Mouse (Mus musculus) lung, embryonic 15.5 days (tissue): ENCODE results near the gene Banf1. TPM values are rescaled to one million over a fixed set of nuclear protein-coding genes. Genes with fewer than 3 reads are reported as not detected.
"Not testable (repeated sequence)": the region's sequence is repeated elsewhere in the genome, so short reads cannot be mapped to it uniquely, and the experiment has no call there.

Source experiments
- ATAC-seq: fragments of 200-750 bp; cut with Nextera tagmentation; 2 replicates; pipeline ENCODE4 v1.8.0; 2017; ENCODE audit warnings: moderate number of reproducible peaks, borderline replicate concordance; ENCODE audit not compliant: low FRiP score, low TSS enrichment; ENCODE audit errors: extremely low read depth
- H3K27ac ChIP-seq: fragments of 300-500 bp; sonication (generic); 2 replicates; pipeline ENCODE4 v1.5.1; 2015; ENCODE audit warnings: moderate library complexity, mild to moderate bottlenecking, inconsistent platforms
- H3K27me3 ChIP-seq: fragments of 300-500 bp; sonication (generic); 2 replicates; pipeline ENCODE4 v1.6.1; 2015; ENCODE audit warnings: inconsistent platforms
- H3K36me3 ChIP-seq: fragments of 300-500 bp; sonication (generic); 2 replicates; pipeline ENCODE4 v1.6.1; 2015; ENCODE audit warnings: inconsistent platforms
- H3K4me1 ChIP-seq: fragments of 300-500 bp; sonication (generic); 2 replicates; pipeline ENCODE4 v1.6.1; 2015; ENCODE audit warnings: inconsistent platforms
- H3K4me2 ChIP-seq: fragments of 300-500 bp; sonication (generic); 2 replicates; pipeline ENCODE4 v1.6.1; 2015; ENCODE audit warnings: inconsistent platforms, mild to moderate bottlenecking, moderate library complexity
- H3K4me3 ChIP-seq: fragments of 300-500 bp; sonication (generic); 2 replicates; pipeline ENCODE4 v1.5.1; 2015; ENCODE audit warnings: mild to moderate bottlenecking, inconsistent platforms
- H3K9ac ChIP-seq: fragments of 300-500 bp; sonication (generic); 2 replicates; pipeline ENCODE4 v1.6.1; 2015; ENCODE audit warnings: inconsistent platforms
- H3K9me3 ChIP-seq: fragments of 300-500 bp; sonication (generic); 2 replicates; pipeline ENCODE4 v1.6.1; 2016; ENCODE audit warnings: inconsistent platforms
- WGBS: fragments of 180-500 bp; shearing (Covaris S2); methylation state at CpG from one replicate; pipeline ENCODE4 v1.1.7; 2015; 5-methylcytosine and 5-hydroxymethylcytosine counted together
- polyA plus RNA-seq: library from polyadenylated mRNA; unstranded; fragments of >200 nt; fragmentation: Nextera tagmentation; extraction: Ambion mirVana; gene quantifications from 2 replicates; pipeline ENCODE4 v1.2.1, GENCODE M21; 2015

Gene Banf1
- 466 and 504 TPM in 2 replicates for polyA plus RNA-seq

DNA sequence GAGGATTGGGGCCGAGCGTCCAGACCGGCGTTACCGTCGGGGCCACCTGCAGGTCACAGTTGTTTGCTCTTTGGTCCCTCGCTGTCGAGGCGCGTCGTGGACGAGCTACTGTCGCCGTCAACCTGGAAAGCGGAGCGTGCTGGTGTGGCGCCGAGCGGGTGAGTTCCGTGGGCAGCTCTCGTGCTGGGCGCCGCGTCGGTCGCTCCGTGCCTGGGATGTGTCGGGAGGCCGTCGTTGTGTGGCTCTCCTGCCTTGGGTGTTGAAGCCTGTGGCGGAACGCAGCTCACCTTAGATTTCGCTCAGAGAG, at the start of gene Banf1:
Gene Banf1 (minus strand): TSS at position 116 of the 307 bp plus-strand sequence.
- peak within 1 kb of the TSS; percentile 94 for H3K4me2 ChIP-seq
- ATAC-seq, result no peak
- H3K9ac ChIP-seq, result peak within 1 kb of the TSS; percentile 70
- no peaks in the 10 kb centered on the region for H3K27me3 ChIP-seq
- under 1% methylated on average over 33 of the region's 33 CpGs for WGBS
- peaks cover 19% of the 10 kb centered on the region for H3K4me1 ChIP-seq
- peak within 1 kb of the TSS; percentile 97 for H3K4me3 ChIP-seq
- H3K27ac ChIP-seq, result peak within 1 kb of the TSS; percentile 94
- peaks cover 48% of the 10 kb centered on the region for H3K36me3 ChIP-seq
- H3K9me3 ChIP-seq, result no peaks in the 10 kb centered on the region

DNA sequence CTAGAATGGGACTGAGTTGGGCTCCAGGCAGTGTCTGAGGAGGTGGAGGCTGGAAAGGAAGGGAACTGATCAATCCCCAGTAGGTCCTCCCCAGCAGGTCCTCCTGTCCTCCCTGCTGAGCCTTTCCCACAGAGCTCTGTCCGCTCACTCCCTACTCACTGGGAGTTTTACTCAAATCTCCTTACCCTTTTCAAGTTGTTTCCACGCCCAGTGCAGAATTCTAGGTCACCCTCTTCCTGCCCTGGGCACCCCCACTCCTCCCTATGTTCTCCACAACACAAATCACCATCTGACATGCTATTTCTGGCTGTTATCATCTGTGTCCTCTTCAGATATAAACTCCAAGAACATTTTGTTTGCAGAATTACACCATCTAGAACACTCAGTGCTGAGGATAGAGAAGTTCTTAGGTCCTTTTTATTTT, 47.6 kb upstream of the Banf1 start:
- ATAC-seq, result no peak
- no peak overlapping the region for H3K9ac ChIP-seq
- no peaks in the 10 kb centered on the region; the same call in 1 of the 2 replicates for H3K4me1 ChIP-seq
- no peaks in the 10 kb centered on the region for H3K9me3 ChIP-seq
- no peaks in the 10 kb centered on the region for H3K27me3 ChIP-seq
- H3K4me3 ChIP-seq, result no peak overlapping the region
- H3K36me3 ChIP-seq, result 0 out of 2 replicates have a peak, but pooled peaks cover 2% of the 10 kb centered on the region
- H3K27ac ChIP-seq, result no peak overlapping the region
- WGBS, result 51% methylated on average over 2 of the region's 2 CpGs
- H3K4me2 ChIP-seq, result no peak overlapping the region

DNA sequence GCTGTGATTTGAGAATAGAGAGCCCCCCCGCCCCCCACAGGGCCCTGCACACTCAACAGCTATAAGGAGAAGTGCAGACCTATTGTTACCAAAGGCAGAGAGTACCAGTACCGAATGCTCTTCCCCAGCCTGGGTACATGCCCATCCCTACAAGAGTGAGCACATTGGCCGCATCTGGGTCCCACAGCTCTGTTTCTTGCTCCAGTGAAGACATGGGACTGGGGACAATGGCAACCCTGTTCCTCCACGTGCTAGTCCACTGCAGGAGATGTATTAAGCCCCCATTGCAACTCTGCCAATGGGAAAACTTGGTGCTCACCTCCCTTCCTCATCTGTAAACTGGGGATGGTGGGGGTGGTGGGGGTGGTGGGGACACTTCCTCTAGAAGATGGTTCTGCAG, 46.9 kb upstream of the Banf1 start:
- no peak for ATAC-seq
- Histone ChIP-seq H3K4me3 (no peak overlapping the region), H3K9me3 (no peaks in the 10 kb centered on the region), H3K27ac (no peak overlapping the region), H3K36me3 (no peaks in the 10 kb centered on the region), H3K9ac (no peak overlapping the region), H3K4me2 (no peak overlapping the region), H3K27me3 (no peaks in the 10 kb centered on the region), H3K4me1 (peaks cover 3% of the 10 kb centered on the region; the same call in 1 of the 2 replicates)
- 73% methylated on average over 4 of the region's 4 CpGs for WGBS

DNA sequence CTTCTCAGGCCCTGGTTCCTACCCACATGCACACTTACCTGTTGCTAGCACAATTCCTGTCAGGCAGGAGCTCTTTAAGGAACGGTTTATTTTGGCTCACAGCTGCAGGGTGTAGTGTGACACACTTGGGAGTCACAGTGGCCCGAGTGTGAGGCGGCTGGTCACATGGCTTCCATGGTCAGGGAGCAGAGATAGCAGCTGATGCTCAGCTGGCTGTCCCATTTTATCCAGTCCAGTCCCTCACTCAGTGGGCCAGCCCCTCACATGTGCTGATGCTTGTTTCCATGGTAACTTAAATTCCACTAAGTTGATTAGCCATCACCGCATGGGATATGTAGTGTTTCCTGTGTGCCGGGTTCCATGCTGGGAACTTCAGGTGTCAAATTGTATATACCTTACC, 45.0 kb upstream of the Banf1 start:
- Histone ChIP-seq H3K4me2 (no peak overlapping the region), H3K27me3 (no peaks in the 10 kb centered on the region), H3K9ac (no peak overlapping the region), H3K36me3 (no peaks in the 10 kb centered on the region), H3K27ac (no peak overlapping the region), H3K4me1 (peaks cover 18% of the 10 kb centered on the region), H3K4me3 (no peak overlapping the region), H3K9me3 (no peaks in the 10 kb centered on the region)
- WGBS, result 52% methylated on average over 5 of the region's 5 CpGs
- ATAC-seq, result no peak

DNA sequence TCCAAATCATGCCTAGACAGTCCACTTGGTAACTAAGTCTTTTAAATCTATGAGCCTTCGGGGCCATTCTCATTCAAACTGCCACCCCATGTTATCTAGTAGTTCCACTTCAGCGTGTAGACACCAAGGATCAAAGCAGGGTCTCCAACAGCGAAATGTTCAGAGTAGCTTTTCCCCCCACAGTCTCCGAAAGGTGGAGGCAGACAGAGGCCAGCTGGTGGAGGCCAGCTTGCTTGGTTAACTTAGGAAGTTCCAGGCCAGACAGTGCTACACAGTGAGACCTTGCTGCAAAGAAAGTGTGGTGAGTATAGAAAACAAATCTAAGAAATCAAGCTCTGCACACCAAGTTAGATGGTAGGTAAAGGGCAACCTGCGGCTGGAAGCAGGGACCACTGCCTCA, 43.7 kb upstream of the Banf1 start:
- WGBS, result 48% methylated on average over 5 of the region's 5 CpGs
- ATAC-seq, result no peak
- no peak overlapping the region for H3K27ac ChIP-seq

DNA sequence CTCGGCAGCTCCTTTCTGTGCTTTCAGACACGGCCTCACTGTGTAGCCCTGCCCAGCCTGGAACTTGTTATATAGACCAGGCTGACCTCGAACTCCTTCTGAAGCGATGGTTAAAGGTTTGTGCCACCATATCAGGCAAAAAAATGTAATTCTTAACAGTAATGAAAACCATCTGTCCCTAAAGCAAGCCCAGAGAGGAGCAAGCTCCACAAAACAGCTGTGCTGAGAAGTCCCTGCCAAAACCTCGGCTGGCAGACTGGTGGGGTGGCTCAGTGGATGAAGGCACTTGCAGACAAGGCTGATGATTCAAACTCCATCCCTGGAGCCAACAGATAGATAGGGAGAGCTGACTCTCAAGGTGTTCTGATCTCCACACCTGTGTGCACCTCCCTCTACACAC, 42.1 kb upstream of the Banf1 start:
- Histone ChIP-seq H3K27me3 (no peaks in the 10 kb centered on the region), H3K9ac (no peak overlapping the region), H3K9me3 (no peaks in the 10 kb centered on the region), H3K4me3 (no peak overlapping the region), H3K36me3 (no peaks in the 10 kb centered on the region), H3K27ac (peak overlapping the region; percentile 30; the same call in 1 of the 2 replicates), H3K4me1 (peaks cover 18% of the 10 kb centered on the region), H3K4me2 (no peak overlapping the region)
- 66% methylated on average over 5 of the region's 5 CpGs for WGBS
- ATAC-seq, result no peak

More for the DNA sequence above, 43.7 kb upstream of the Banf1 start:
- Histone ChIP-seq H3K4me3 (no peak overlapping the region), H3K4me2 (no peak overlapping the region), H3K9ac (no peak overlapping the region), H3K9me3 (no peaks in the 10 kb centered on the region), H3K27me3 (no peaks in the 10 kb centered on the region), H3K36me3 (no peaks in the 10 kb centered on the region), H3K4me1 (peaks cover 18% of the 10 kb centered on the region)

DNA sequence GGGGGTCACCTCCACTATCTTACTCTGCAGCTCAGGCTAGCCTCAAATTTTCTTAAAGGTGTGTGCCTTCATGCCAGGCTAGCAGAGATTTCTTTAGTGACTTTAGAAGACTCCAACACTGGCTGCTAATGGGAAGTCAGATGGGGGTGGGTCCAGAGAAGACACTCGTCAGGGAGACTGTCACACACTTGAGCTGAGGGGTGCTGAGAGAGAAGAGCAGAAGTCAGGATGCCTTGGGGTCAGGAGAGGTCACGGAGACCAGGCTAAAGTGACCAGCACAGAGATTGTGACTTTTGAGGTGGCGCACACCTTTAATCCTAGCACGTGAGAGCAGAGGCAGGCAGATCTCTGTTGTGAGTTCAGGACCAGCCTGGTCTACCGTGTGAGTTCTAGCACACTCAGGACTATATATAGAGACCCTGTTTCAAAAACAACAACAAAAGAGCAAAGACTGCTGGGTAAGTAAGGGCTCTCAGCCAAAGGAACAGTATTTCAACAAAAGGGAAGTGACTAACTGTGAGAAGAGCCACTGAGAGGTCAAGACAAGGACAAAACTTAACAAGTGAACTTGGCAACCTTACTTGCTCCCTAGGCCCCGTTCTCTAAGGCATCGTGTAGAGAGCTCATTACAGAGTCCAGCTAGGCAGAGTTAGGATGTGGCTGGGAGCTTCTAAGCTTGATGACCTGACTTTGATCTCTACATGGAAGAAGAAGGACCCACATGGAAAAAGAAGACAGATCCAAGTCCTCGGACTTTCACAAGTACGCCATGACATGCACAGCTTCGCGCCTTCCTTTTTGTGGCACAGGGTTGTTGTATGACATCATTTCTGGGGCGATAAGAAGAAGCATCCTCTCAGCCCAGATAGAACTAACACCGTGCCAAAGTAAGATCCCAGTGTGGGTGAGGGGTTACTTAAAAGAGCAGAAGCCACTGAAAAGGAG, 41.4 kb upstream of the Banf1 start:
- Histone ChIP-seq H3K4me2 (peak overlapping the region; percentile 81; the same call in 1 of the 2 replicates), H3K9me3 (no peaks in the 10 kb centered on the region), H3K27me3 (no peaks in the 10 kb centered on the region), H3K9ac (no peak overlapping the region), H3K4me1 (peaks cover 18% of the 10 kb centered on the region), H3K36me3 (no peaks in the 10 kb centered on the region), H3K4me3 (no peak overlapping the region), H3K27ac (peak overlapping the region; percentile 30; the same call in 1 of the 2 replicates)
- WGBS, result 73% methylated on average over 13 of the region's 13 CpGs
- no peak for ATAC-seq

DNA sequence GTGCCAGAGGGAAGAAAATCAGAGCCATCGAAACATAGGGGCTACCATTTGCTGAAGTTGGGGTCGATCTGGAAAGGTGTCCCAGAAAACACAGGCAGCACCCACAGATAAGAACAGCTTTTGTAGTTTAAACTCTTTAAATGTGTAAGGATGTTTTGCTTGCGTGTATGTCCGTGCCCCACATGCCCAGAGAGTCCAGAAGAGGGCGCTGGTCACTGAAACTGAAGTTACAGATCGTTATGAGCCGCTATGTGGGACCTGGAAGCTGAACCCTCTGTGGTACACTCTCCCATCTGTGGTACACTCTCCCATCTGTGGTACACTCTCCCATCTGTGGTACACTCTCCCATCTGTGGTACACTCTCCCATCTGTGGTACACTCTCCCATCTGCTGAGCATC, 40.2 kb upstream of the Banf1 start:
- H3K36me3 ChIP-seq, result no peaks in the 10 kb centered on the region
- H3K4me1 ChIP-seq, result peaks cover 18% of the 10 kb centered on the region
- H3K27ac ChIP-seq, result peak overlapping the region; percentile 91
- no peaks in the 10 kb centered on the region for H3K27me3 ChIP-seq
- ATAC-seq, result peak; percentile 49; the same call in 1 of the 2 replicates
- H3K4me3 ChIP-seq, result peak overlapping the region; percentile 63
- H3K9ac ChIP-seq, result peak overlapping the region; percentile 64
- peak overlapping the region; percentile 81 for H3K4me2 ChIP-seq
- H3K9me3 ChIP-seq, result no peaks in the 10 kb centered on the region
- WGBS, result 14% methylated on average over 7 of the region's 7 CpGs

DNA sequence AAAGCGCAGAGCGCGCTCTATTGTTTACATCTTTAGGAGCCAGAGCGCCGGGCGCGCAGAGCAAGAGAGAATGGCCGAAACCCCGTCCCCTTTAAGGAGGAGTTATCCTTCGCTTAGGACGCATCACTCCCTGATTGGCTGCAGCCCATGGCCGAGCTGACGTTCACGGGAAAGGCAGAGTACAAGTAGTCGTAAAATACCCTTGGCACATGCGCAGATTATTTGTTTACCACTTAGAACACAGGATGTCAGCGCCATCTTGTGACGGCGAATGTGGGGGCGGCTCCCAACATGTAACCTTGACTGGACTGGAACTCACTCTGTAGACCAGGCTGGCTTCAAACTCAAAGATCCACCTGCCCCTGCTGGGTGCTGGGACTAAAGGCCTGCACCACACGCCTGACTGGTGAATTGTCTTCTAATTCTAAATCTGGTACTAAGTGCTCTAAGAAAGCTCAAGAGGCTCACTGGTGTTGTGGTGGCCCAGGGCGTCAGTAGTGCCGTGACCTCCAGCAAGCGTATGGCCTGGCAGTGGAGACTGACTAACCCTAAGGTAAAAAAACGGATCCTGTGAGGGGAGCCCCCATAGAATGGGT, 39.7 kb upstream of the Banf1 start:
- Histone ChIP-seq H3K4me3 (peak overlapping the region; percentile 63), H3K4me2 (peak overlapping the region; percentile 81), H3K4me1 (peaks cover 18% of the 10 kb centered on the region), H3K27ac (peak overlapping the region; percentile 91), H3K9ac (peak overlapping the region; percentile 64)
- H3K9me3 ChIP-seq, H3K36me3 ChIP-seq, H3K27me3 ChIP-seq: not testable (repeated sequence)
- ATAC-seq, result peak; percentile 73; the same call in 1 of the 2 replicates
- WGBS, result 16% methylated on average over 25 of the region's 25 CpGs

DNA sequence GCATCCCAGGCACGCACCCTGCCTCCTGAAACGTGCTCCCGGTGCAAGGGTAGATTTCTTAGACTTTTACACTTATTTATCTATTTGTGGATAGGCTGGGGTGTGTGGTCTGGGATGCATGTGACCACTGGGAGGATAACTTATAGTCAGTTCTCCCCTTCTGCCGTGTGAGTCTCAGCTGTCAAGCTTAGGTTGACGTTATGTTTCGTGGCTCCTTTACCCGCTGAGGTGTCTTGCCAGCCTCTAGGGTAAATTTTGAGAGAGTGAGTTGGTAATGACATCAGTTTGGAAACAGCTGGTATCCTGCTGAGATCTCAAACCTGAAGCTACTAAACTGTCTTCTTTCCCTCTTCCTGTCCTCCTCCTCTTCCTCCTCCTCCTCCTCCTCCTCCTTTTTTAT, 39.0 kb upstream of the Banf1 start:
- no peak for ATAC-seq
- 22% methylated on average over 7 of the region's 7 CpGs for WGBS
- Histone ChIP-seq H3K4me2 (peak overlapping the region; percentile 52), H3K4me1 (peaks cover 18% of the 10 kb centered on the region), H3K9ac (peak overlapping the region; percentile 30), H3K9me3 (no peaks in the 10 kb centered on the region), H3K27ac (peak overlapping the region; percentile 25), H3K36me3 (no peaks in the 10 kb centered on the region), H3K27me3 (no peaks in the 10 kb centered on the region), H3K4me3 (peak overlapping the region; percentile 34)

DNA sequence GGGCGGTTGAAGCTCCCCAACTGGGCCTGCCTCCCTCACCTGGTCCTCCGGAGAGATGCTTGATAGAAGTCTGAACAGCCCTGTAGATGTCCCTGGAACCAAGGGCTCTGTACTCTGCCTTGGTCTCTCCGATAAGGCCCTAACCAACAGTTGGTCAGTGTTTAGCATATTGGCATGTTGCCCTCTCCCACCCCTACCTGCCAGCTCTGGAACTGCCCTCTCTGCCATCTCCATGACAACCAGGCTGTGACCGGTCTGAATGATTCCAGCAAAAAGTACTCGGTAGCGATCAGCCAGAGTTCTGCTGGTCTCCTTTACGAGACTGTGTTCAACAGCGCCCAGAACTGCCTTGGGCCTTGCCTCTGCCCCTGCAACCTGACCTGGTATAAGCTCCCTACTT, 35.3 kb upstream of the Banf1 start, which contains the start of gene Tsga10ip:
Gene Tsga10ip (minus strand): TSS at position 234 of the 400 bp plus-strand sequence.
- Histone ChIP-seq H3K4me2 (no peak within 1 kb of the TSS), H3K36me3 (no peaks in the 10 kb centered on the region), H3K4me1 (0 out of 2 replicates have a peak, but pooled peaks cover under 1% of the 10 kb centered on the region), H3K9me3 (no peaks in the 10 kb centered on the region), H3K4me3 (no peak within 1 kb of the TSS), H3K27me3 (no peaks in the 10 kb centered on the region), H3K27ac (no peak within 1 kb of the TSS), H3K9ac (no peak within 1 kb of the TSS)
- no peak for ATAC-seq
- 64% methylated on average over 8 of the region's 8 CpGs for WGBS

DNA sequence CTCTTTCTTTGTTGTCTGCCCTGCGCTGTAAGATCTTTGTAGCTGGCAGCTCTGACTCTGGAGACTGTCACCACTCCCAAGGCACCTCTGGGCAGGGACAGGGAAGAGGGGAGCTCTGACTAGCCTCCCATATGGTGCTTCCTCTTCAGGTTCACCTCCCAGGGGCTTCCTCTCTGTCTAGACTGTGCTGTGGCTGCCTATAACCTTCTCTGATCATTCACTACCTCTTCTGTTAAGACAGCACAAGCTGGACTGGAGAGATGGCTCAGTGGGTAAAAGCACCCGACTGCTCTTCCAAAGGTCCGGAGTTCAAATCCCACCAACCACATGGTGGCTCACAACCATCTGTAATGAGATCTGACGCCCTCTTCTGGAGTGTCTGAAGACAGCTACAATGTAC, 34.1 kb upstream of the Banf1 start:
- H3K36me3 ChIP-seq, H3K4me3 ChIP-seq, H3K9me3 ChIP-seq, H3K4me2 ChIP-seq, H3K27ac ChIP-seq, ATAC-seq, H3K9ac ChIP-seq, H3K27me3 ChIP-seq, H3K4me1 ChIP-seq: not testable (repeated sequence)
- 67% methylated on average over 4 of the region's 4 CpGs for WGBS
